Mouse (Mus musculus) myocyte (in vitro differentiated cells): ENCODE data around the gene Hoxa6. TPM values are rescaled to one million over a fixed set of nuclear protein-coding genes. Genes with fewer than 3 reads are reported as not detected.

Source experiments
- H3K27me3 ChIP-seq: one replicate; pipeline ENCODE4 v1.6.1; 2011; ENCODE audit not compliant: control insufficient read depth, insufficient read depth, insufficient read length
- H3K36me3 ChIP-seq: one replicate; pipeline ENCODE4 v1.6.1; 2011; ENCODE audit not compliant: control insufficient read depth, insufficient read depth
- H3K4me2 ChIP-seq: one replicate; pipeline ENCODE4 v1.6.1; 2011; ENCODE audit warnings: low read depth, control low read depth
- H3K4me3 ChIP-seq: one replicate; pipeline ENCODE4 v1.5.1; 2011; ENCODE audit warnings: mild to moderate bottlenecking, control low read depth, moderate library complexity
- H3K79me2 ChIP-seq: one replicate; pipeline ENCODE4 v1.6.1; 2011; ENCODE audit not compliant: control insufficient read depth, insufficient read depth
- H3ac ChIP-seq: one replicate; pipeline ENCODE4 v1.6.1; 2011; ENCODE audit not compliant: control insufficient read depth, insufficient read length
- CEBPB ChIP-seq: IDR thresholded peaks from 2 replicates; pipeline ENCODE4 v1.6.1; 2011; ENCODE audit warnings: mild to moderate bottlenecking, moderate library complexity; ENCODE audit not compliant: poor library complexity, insufficient read depth, severe bottlenecking
- E2F4 ChIP-seq: IDR thresholded peaks from one replicate; pipeline ENCODE4 v1.6.1; 2011; ENCODE audit warnings: mild to moderate bottlenecking, control low read depth, moderate library complexity; ENCODE audit not compliant: insufficient read depth
- MAX ChIP-seq: IDR thresholded peaks from one replicate; pipeline ENCODE4 v1.6.1; 2011; ENCODE audit warnings: low read depth, mild to moderate bottlenecking, control low read depth
- MYOD1 ChIP-seq, 3 experiments: IDR thresholded peaks; one replicate each; pipeline ENCODE4 v1.6.1; 2011; ENCODE audit warnings: control low read depth in 2 of 3, low read depth in 2 of 3, mild to moderate bottlenecking in 2 of 3, moderate library complexity in 1 of 3; ENCODE audit not compliant: insufficient read length in 2 of 3, control insufficient read depth in 1 of 3
- MYOG ChIP-seq, 3 experiments: IDR thresholded peaks; one replicate each; pipeline ENCODE4 v1.6.1; 2011; ENCODE audit warnings: control low read depth in 2 of 3, low read depth in 2 of 3, mild to moderate bottlenecking in 2 of 3; ENCODE audit not compliant: insufficient read length in 2 of 3, control insufficient read depth in 1 of 3, insufficient read depth in 1 of 3
- POLR2AphosphoS2 ChIP-seq: IDR thresholded peaks from one replicate; pipeline ENCODE4 v1.6.1; 2011; ENCODE audit warnings: low read depth, control low read depth; ENCODE audit not compliant: insufficient read length
- REST ChIP-seq: IDR thresholded peaks from one replicate; pipeline ENCODE4 v1.6.1; 2011; ENCODE audit warnings: mild to moderate bottlenecking, control low read depth, moderate library complexity; ENCODE audit not compliant: insufficient read depth, insufficient read length
- SRF ChIP-seq: IDR thresholded peaks from one replicate; pipeline ENCODE4 v1.6.1; 2011; ENCODE audit warnings: low read depth; ENCODE audit not compliant: control insufficient read depth, insufficient read length
- TCF12 ChIP-seq: IDR thresholded peaks from one replicate; pipeline ENCODE4 v1.6.1; 2011; ENCODE audit warnings: mild to moderate bottlenecking, control low read depth; ENCODE audit not compliant: poor library complexity, insufficient read depth, severe bottlenecking
- TCF3 ChIP-seq: IDR thresholded peaks from one replicate; pipeline ENCODE4 v1.6.1; 2011; ENCODE audit warnings: low read depth, control low read depth; ENCODE audit not compliant: insufficient read length
- USF1 ChIP-seq: IDR thresholded peaks from one replicate; pipeline ENCODE4 v1.6.1; 2011; ENCODE audit warnings: low read depth, mild to moderate bottlenecking, control low read depth, moderate library complexity
- polyA plus RNA-seq: library from polyadenylated mRNA; unstranded; fragments of >200 nt; fragmentation: generic; extraction: Trizol; gene quantifications from one replicate; pipeline ENCODE4 v1.2.1, GENCODE M21; 2012; ENCODE audit warnings: missing spikeins

Hoxa6 gene
- polyA plus RNA-seq, 1 experiment, result 0.88 TPM

GRCm38 (mm10) chr6:52190906-52191810 lies 17.4 kb downstream of the Hoxa6 start, which contains the start of gene Hoxa4:
TSS of gene Hoxa4 (minus strand) at chr6:52191753.
- peaks cover 4% of the 10 kb centered on the region for H3K79me2 ChIP-seq
- TF ChIP-seq TCF12, result no peak
- no peak for TF ChIP-seq TCF3
- no peak for TF ChIP-seq CEBPB
- no peaks in the 10 kb centered on the region for H3K36me3 ChIP-seq
- H3K4me3 ChIP-seq, result peak within 1 kb of the TSS; percentile 47
- H3K27me3 ChIP-seq, result no peaks in the 10 kb centered on the region
- peak within 1 kb of the TSS; percentile 0 for H3ac ChIP-seq
- H3K4me2 ChIP-seq, result peak within 1 kb of the TSS; percentile 84

GRCm38 (mm10) chr6:52190410-52190809 lies 18.1 kb downstream of the Hoxa6 start:
- H3K4me2 ChIP-seq, result peak overlapping the region; percentile 12
- H3ac ChIP-seq, result no peak overlapping the region
- H3K36me3 ChIP-seq, result no peaks in the 10 kb centered on the region
- no peaks in the 10 kb centered on the region for H3K27me3 ChIP-seq
- TF ChIP-seq TCF12 (no peak), USF1 (no peak), E2F4 (no peak), TCF3 (no peak), CEBPB (no peak), MYOG (IDR thresholded peaks at IDR 0.05; ENCODE audit: control insufficient read depth in 1 of 3, insufficient read depth in 1 of 3, insufficient read length in 2 of 3, low read depth in 2 of 3) (no peak)
- no peak overlapping the region for H3K4me3 ChIP-seq
- peaks cover 4% of the 10 kb centered on the region for H3K79me2 ChIP-seq

GRCm38 (mm10) chr6:52189909-52190308 lies 18.6 kb downstream of the Hoxa6 start:
- H3ac ChIP-seq, result no peak overlapping the region
- H3K79me2 ChIP-seq, result peaks cover 4% of the 10 kb centered on the region
- no peaks in the 10 kb centered on the region for H3K27me3 ChIP-seq
- no peak overlapping the region for H3K4me3 ChIP-seq
- H3K36me3 ChIP-seq, result no peaks in the 10 kb centered on the region
- TF ChIP-seq CEBPB (no peak), E2F4 (no peak), MAX (no peak), POLR2AphosphoS2 (no peak), REST (no peak), TCF12 (no peak)
- H3K4me2 ChIP-seq, result no peak overlapping the region

GRCm38 (mm10) chr6:52189172-52189591 lies 19.3 kb downstream of the Hoxa6 start:
- Histone ChIP-seq H3K4me2 (no peak overlapping the region), H3K36me3 (no peaks in the 10 kb centered on the region), H3ac (no peak overlapping the region), H3K79me2 (peaks cover 4% of the 10 kb centered on the region), H3K27me3 (no peaks in the 10 kb centered on the region), H3K4me3 (no peak overlapping the region)
- no peak for TF ChIP-seq POLR2AphosphoS2
- TF ChIP-seq MAX, result no peak
- TF ChIP-seq E2F4, result no peak
- TF ChIP-seq MYOG (IDR thresholded peaks at IDR 0.05; ENCODE audit: control insufficient read depth in 1 of 3, insufficient read depth in 1 of 3, insufficient read length in 2 of 3, low read depth in 2 of 3), result peak; percentile 37 to 80 (median 59)
- TF ChIP-seq TCF3, result no peak
- no peak for TF ChIP-seq USF1
- TF ChIP-seq TCF12, result no peak
- TF ChIP-seq MYOD1 (IDR thresholded peaks at IDR 0.05; ENCODE audit: control insufficient read depth in 1 of 3, insufficient read length in 2 of 3, low read depth in 2 of 3), result peak in 2 of 3 experiments; percentile 55 to 70

- Histone ChIP-seq H3K4me2 (no peak overlapping the region), H3K27me3 (no peaks in the 10 kb centered on the region), H3K79me2 (no peaks in the 10 kb centered on the region), H3K4me3 (no peak overlapping the region), H3K36me3 (no peaks in the 10 kb centered on the region), H3ac (no peak overlapping the region)
- TF ChIP-seq SRF (no peak), MYOD1 (IDR thresholded peaks at IDR 0.05; ENCODE audit: control insufficient read depth in 1 of 3, insufficient read length in 2 of 3, low read depth in 2 of 3) (peak in 2 of 3 experiments; percentile 21 to 64)
These were observed 22.0 kb downstream of the Hoxa6 start for GRCm38 (mm10) chr6:52186500-52186899.
